Mouse (Mus musculus) myocyte (in vitro differentiated cells): ENCODE measurements around the gene Slc7a4. TPM values are rescaled to one million over a fixed set of nuclear protein-coding genes. Genes with fewer than 3 reads are reported as not detected.

Experiments
- H3K27me3 ChIP-seq: one replicate; pipeline ENCODE4 v1.6.1; 2011; ENCODE audit not compliant: control insufficient read depth, insufficient read depth, insufficient read length
- H3K36me3 ChIP-seq: one replicate; pipeline ENCODE4 v1.6.1; 2011; ENCODE audit not compliant: control insufficient read depth, insufficient read depth
- H3K4me2 ChIP-seq: one replicate; pipeline ENCODE4 v1.6.1; 2011; ENCODE audit warnings: low read depth, control low read depth
- H3K4me3 ChIP-seq: one replicate; pipeline ENCODE4 v1.5.1; 2011; ENCODE audit warnings: mild to moderate bottlenecking, control low read depth, moderate library complexity
- H3K79me2 ChIP-seq: one replicate; pipeline ENCODE4 v1.6.1; 2011; ENCODE audit not compliant: control insufficient read depth, insufficient read depth
- H3ac ChIP-seq: one replicate; pipeline ENCODE4 v1.6.1; 2011; ENCODE audit not compliant: control insufficient read depth, insufficient read length
- CEBPB ChIP-seq: IDR thresholded peaks from 2 replicates; pipeline ENCODE4 v1.6.1; 2011; ENCODE audit warnings: mild to moderate bottlenecking, moderate library complexity; ENCODE audit not compliant: poor library complexity, insufficient read depth, severe bottlenecking
- E2F4 ChIP-seq: IDR thresholded peaks from one replicate; pipeline ENCODE4 v1.6.1; 2011; ENCODE audit warnings: mild to moderate bottlenecking, control low read depth, moderate library complexity; ENCODE audit not compliant: insufficient read depth
- MAX ChIP-seq: IDR thresholded peaks from one replicate; pipeline ENCODE4 v1.6.1; 2011; ENCODE audit warnings: low read depth, mild to moderate bottlenecking, control low read depth
- MYOD1 ChIP-seq, 3 experiments: IDR thresholded peaks; one replicate each; pipeline ENCODE4 v1.6.1; 2011; ENCODE audit warnings: control low read depth in 2 of 3, low read depth in 2 of 3, mild to moderate bottlenecking in 2 of 3, moderate library complexity in 1 of 3; ENCODE audit not compliant: insufficient read length in 2 of 3, control insufficient read depth in 1 of 3
- MYOG ChIP-seq, 3 experiments: IDR thresholded peaks; one replicate each; pipeline ENCODE4 v1.6.1; 2011; ENCODE audit warnings: control low read depth in 2 of 3, low read depth in 2 of 3, mild to moderate bottlenecking in 2 of 3; ENCODE audit not compliant: insufficient read length in 2 of 3, control insufficient read depth in 1 of 3, insufficient read depth in 1 of 3
- POLR2A ChIP-seq: IDR thresholded peaks from one replicate; pipeline ENCODE4 v1.6.1; 2011; ENCODE audit warnings: low read depth, mild to moderate bottlenecking, control low read depth, moderate library complexity; ENCODE audit not compliant: insufficient read length
- POLR2AphosphoS2 ChIP-seq: IDR thresholded peaks from one replicate; pipeline ENCODE4 v1.6.1; 2011; ENCODE audit warnings: low read depth, control low read depth; ENCODE audit not compliant: insufficient read length
- REST ChIP-seq: IDR thresholded peaks from one replicate; pipeline ENCODE4 v1.6.1; 2011; ENCODE audit warnings: mild to moderate bottlenecking, control low read depth, moderate library complexity; ENCODE audit not compliant: insufficient read depth, insufficient read length
- SRF ChIP-seq: IDR thresholded peaks from one replicate; pipeline ENCODE4 v1.6.1; 2011; ENCODE audit warnings: low read depth; ENCODE audit not compliant: control insufficient read depth, insufficient read length
- TCF12 ChIP-seq: IDR thresholded peaks from one replicate; pipeline ENCODE4 v1.6.1; 2011; ENCODE audit warnings: mild to moderate bottlenecking, control low read depth; ENCODE audit not compliant: poor library complexity, insufficient read depth, severe bottlenecking
- TCF3 ChIP-seq: IDR thresholded peaks from one replicate; pipeline ENCODE4 v1.6.1; 2011; ENCODE audit warnings: low read depth, control low read depth; ENCODE audit not compliant: insufficient read length
- USF1 ChIP-seq: IDR thresholded peaks from one replicate; pipeline ENCODE4 v1.6.1; 2011; ENCODE audit warnings: low read depth, mild to moderate bottlenecking, control low read depth, moderate library complexity
- polyA plus RNA-seq: library from polyadenylated mRNA; unstranded; fragments of >200 nt; fragmentation: generic; extraction: Trizol; gene quantifications from one replicate; pipeline ENCODE4 v1.2.1, GENCODE M21; 2012; ENCODE audit warnings: missing spikeins

Slc7a4 gene
- polyA plus RNA-seq, 1 experiment: 1.1 TPM

DNA sequence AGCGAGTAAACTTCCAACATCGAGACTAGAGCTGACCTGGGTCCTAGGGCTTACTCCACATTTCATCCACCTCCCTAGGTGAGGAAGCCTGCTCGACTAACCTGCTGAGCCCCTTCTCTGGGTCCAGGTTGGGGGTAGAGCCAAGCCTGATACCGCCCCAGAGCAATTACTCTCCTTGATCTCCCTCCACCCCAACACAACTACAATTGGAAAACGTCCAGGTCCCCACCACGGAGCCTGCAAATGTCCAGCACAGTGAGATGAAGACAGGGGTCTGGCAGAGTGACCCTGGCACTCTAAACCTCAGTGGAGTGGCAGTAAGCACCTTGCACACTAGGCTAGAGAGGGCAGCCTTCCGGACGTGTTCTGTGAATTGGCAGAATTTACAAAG lies 6.2 kb downstream of the Slc7a4 start:
- Histone ChIP-seq H3K4me2 (peak overlapping the region; percentile 78), H3K27me3 (peaks cover 8% of the 10 kb centered on the region), H3K79me2 (no peaks in the 10 kb centered on the region), H3K36me3 (no peaks in the 10 kb centered on the region), H3K4me3 (no peak overlapping the region), H3ac (no peak overlapping the region)
- TF ChIP-seq USF1: no peak
- TF ChIP-seq CEBPB: no peak
- TF ChIP-seq POLR2A: no peak
- TF ChIP-seq SRF: no peak
- no peak for TF ChIP-seq E2F4
- no peak for TF ChIP-seq REST
- no peak for TF ChIP-seq POLR2AphosphoS2
- no peak for TF ChIP-seq MYOG (IDR thresholded peaks at IDR 0.05; ENCODE audit: control insufficient read depth in 1 of 3, insufficient read depth in 1 of 3, insufficient read length in 2 of 3, low read depth in 2 of 3)

DNA sequence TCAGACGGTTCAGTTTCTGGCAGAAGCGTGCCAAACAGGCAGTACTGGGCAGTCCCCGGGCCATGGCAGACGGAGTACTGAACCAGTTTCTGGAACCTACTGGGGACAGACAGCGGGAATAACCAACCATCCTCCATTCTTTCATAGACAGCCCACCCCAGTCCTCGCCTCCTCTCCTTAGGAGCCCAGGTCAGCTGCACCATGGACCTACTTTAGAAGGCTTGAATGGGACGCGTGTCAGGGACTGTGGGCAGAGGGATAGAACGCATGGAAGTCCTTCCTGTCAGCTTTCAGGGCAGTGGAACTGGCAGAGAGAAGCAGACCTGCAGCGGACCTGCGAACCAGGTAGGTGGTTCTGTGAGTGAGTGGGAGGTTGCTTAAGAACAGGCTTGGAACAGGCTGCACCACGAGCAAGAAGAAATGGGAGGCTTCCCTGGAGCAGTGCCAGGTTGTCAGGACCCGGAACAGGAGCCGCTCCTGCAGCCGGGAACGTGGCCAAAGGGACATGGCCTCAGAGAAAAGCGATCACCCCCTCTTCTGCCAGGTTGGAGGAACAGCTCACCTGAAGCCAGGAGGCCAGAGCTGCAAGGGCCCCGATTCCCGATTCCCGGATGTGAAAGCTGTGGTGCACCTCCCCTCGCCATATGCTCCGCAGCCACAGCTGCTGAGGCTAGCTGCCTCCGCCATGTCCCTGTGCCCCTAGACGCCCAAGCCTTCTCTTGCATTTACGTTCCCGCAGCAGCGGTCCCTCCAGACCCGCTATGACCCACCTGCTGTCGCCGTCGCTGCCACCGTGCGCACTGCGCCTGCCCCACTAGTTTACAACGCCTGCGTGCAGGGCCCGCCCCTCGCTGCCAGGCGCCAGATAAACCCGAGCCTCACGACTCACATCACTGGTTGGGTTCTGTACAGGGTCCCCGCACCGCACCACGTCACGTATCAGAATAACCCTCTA lies 6.9 kb downstream of the Slc7a4 start:
- Histone ChIP-seq H3ac (no peak overlapping the region), H3K4me2 (peak overlapping the region; percentile 78), H3K36me3 (no peaks in the 10 kb centered on the region), H3K4me3 (no peak overlapping the region), H3K27me3 (peaks cover 8% of the 10 kb centered on the region), H3K79me2 (no peaks in the 10 kb centered on the region)
- TF ChIP-seq POLR2AphosphoS2: no peak
- TF ChIP-seq POLR2A: no peak
- TF ChIP-seq CEBPB: no peak
- TF ChIP-seq REST: no peak
- TF ChIP-seq TCF12: no peak
- peak in 1 of 3 experiments; percentile 46 for TF ChIP-seq MYOG (IDR thresholded peaks at IDR 0.05; ENCODE audit: control insufficient read depth in 1 of 3, insufficient read depth in 1 of 3, insufficient read length in 2 of 3, low read depth in 2 of 3)
- peak in 2 of 3 experiments; percentile 13 to 42 for TF ChIP-seq MYOD1 (IDR thresholded peaks at IDR 0.05; ENCODE audit: control insufficient read depth in 1 of 3, insufficient read length in 2 of 3, low read depth in 2 of 3)
- no peak for TF ChIP-seq SRF
- no peak for TF ChIP-seq E2F4
- TF ChIP-seq TCF3: no peak

DNA sequence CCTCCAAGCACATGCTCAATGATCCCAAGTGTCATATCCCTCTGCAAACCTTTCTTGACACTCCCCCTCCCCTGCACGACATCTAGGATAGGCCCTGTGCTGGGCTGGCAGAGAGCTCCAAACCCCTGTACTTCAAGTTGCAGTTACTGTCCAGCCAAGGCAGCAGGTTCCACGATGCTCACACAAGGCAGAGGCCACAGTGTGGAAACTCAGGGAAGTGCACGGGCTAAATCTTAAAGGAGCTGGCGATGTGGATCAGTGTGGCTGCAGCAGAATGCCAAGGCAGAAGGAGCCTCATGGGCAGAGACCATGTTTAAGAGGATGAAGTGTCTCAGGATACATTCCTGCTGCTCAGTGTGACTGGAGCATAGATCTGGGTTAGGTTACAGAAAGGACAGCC lies 16.8 kb downstream of the Slc7a4 start:
- no peak overlapping the region for H3K4me2 ChIP-seq
- no peak overlapping the region for H3ac ChIP-seq
- H3K79me2 ChIP-seq: no peaks in the 10 kb centered on the region
- H3K4me3 ChIP-seq: no peak overlapping the region
- H3K36me3 ChIP-seq: no peaks in the 10 kb centered on the region
- no peaks in the 10 kb centered on the region for H3K27me3 ChIP-seq
- no peak for TF ChIP-seq TCF3
- no peak for TF ChIP-seq E2F4
- TF ChIP-seq MYOD1 (IDR thresholded peaks at IDR 0.05; ENCODE audit: control insufficient read depth in 1 of 3, insufficient read length in 2 of 3, low read depth in 2 of 3): no peak
- no peak for TF ChIP-seq MYOG (IDR thresholded peaks at IDR 0.05; ENCODE audit: control insufficient read depth in 1 of 3, insufficient read depth in 1 of 3, insufficient read length in 2 of 3, low read depth in 2 of 3)
- no peak for TF ChIP-seq POLR2AphosphoS2
- no peak for TF ChIP-seq CEBPB
- no peak for TF ChIP-seq REST
- TF ChIP-seq USF1: no peak
- TF ChIP-seq MAX: no peak

DNA sequence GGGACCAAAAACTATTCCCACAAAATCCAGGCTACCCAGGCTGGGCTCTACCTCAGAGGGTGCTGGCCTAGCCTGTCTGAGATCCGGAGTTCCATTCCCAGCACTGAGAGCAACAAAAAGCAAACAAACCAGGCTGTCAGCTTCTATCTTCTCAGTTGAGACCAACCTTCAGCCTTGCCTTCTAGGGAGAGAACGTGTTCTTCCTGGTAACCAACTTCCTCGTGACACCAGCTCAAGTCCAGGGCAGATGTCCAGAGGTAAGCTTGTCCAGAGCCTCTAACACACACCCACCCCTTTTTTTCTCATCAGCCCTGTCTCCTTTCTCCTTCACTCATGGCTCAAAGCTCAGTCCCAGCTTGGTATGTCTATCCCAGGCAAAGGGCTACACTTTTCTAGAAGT lies 18.2 kb downstream of the Slc7a4 start:
- Histone ChIP-seq H3K36me3 (no peaks in the 10 kb centered on the region), H3ac (no peak overlapping the region), H3K79me2 (no peaks in the 10 kb centered on the region), H3K4me3 (no peak overlapping the region), H3K27me3 (no peaks in the 10 kb centered on the region), H3K4me2 (no peak overlapping the region)
- TF ChIP-seq MYOD1 (IDR thresholded peaks at IDR 0.05; ENCODE audit: control insufficient read depth in 1 of 3, insufficient read length in 2 of 3, low read depth in 2 of 3): no peak

- H3K79me2 ChIP-seq: no peaks in the 10 kb centered on the region
- TF ChIP-seq E2F4 (no peak), MYOD1 (IDR thresholded peaks at IDR 0.05; ENCODE audit: control insufficient read depth in 1 of 3, insufficient read length in 2 of 3, low read depth in 2 of 3) (peak in 1 of 3 experiments; percentile 28)
Measured at GRCm38 (mm10) chr16:17564221-17564620, 18.8 kb downstream of the Slc7a4 start.

More at GRCm38 (mm10) chr16:17564221-17564620, 18.8 kb downstream of the Slc7a4 start:
- Histone ChIP-seq H3K4me2 (peak overlapping the region; percentile 100), H3K4me3 (no peak overlapping the region), H3K36me3 (no peaks in the 10 kb centered on the region), H3ac (no peak overlapping the region), H3K27me3 (no peaks in the 10 kb centered on the region)
